In the genomic region with DNA sequence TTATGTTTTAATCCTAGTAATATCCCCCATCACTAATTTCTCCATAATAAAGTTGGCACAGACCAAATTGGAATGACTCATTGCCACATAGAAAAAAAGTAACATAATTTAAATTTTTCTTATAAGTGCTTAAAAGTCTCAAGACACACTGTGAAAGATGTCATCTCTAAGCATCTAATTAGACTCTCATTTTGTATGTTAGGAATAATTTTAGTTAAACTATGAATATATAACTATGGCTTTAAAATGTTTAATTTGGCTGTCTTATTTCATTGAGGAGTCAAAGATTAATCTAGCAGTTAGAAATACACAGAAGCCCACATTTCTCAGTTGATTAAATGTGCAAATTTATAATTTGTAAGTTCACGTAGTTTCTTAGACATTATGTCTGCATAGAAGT, we compare ENCODE assay signal across 19 mouse cellular contexts.
"Had no signal": no experiment of that assay in that cellular context is flagged by ENCODE, and none has a peak within 500 bp of the region (broad histone marks: within the 10 kb centered on the region; RNA-seq: fewer than 3 reads in every experiment).

No protein-coding gene starts in this region.

- H3K27me3 ChIP-seq: midbrain, embryonic 12.5 days; neural tube, embryonic 13.5 days; neural tube, embryonic 15.5 days had no signal

- DNase-seq: lung, adult 18-20 months; lung, embryonic 14.5 days; lung, postnatal 10 days; lung, postnatal 4 days; midbrain, embryonic 14.5 days; retina, postnatal 1 day; right cerebral cortex, adult 18-20 months; right cerebral cortex, postnatal 25 days; right cerebral cortex, postnatal 4 days; spleen, adult 18-20 months; thymus, adult 18-20 months; thymus, postnatal 14 days; thymus, postnatal 36 days had no signal

- H3K27ac ChIP-seq: midbrain, embryonic 10.5 days; midbrain, embryonic 12.5 days; neural tube, embryonic 13.5 days; neural tube, embryonic 15.5 days had no signal

- H3K36me3 ChIP-seq: midbrain, embryonic 10.5 days; midbrain, embryonic 12.5 days; neural tube, embryonic 13.5 days; neural tube, embryonic 15.5 days had no signal

- H3K4me3 ChIP-seq: midbrain, embryonic 10.5 days; midbrain, embryonic 12.5 days; myocyte; neural tube, embryonic 13.5 days; neural tube, embryonic 15.5 days had no signal

- H3K4me1 ChIP-seq: neural tube, embryonic 15.5 days had no signal

- H3K4me2 ChIP-seq: lung, embryonic 14.5 days; midbrain, embryonic 12.5 days; neural tube, embryonic 13.5 days; neural tube, embryonic 15.5 days had no signal

- ATAC-seq: midbrain, embryonic 16.5 days had no signal

- H3K9ac ChIP-seq: lung, embryonic 14.5 days; midbrain, embryonic 12.5 days; neural tube, embryonic 13.5 days; neural tube, embryonic 15.5 days had no signal

- H3K9me3 ChIP-seq: midbrain, embryonic 10.5 days; midbrain, embryonic 12.5 days; neural tube, embryonic 13.5 days; neural tube, embryonic 15.5 days had no signal
